Mouse (Mus musculus) heart, adult 2 months (tissue): ENCODE measurements around the gene Arsa. TPM values are rescaled to one million over a fixed set of nuclear protein-coding genes. Genes with fewer than 3 reads are reported as not detected.
A peak's percentile ranks its signal among the peaks of the same experiment; 100 is the strongest.

Source experiments
- DNase-seq, 2 experiments: peaks; one replicate each; pipeline ENCODE4 v3.0.0; 2021
- H3K27ac ChIP-seq: fragments of 200-600 bp; 2 replicates; pipeline ENCODE4 v1.8.1; 2022
- H3K27me3 ChIP-seq: fragments of 200-500 bp; 2 replicates; pipeline ENCODE4 v1.6.1; 2012; ENCODE audit warnings: mild to moderate bottlenecking, low read length, inconsistent platforms, mixed read lengths; ENCODE audit not compliant: control insufficient read depth, insufficient read depth
- H3K36me3 ChIP-seq: fragments of 200-500 bp; 2 replicates; pipeline ENCODE4 v1.6.1; 2012; ENCODE audit warnings: low read length, inconsistent platforms; ENCODE audit not compliant: control insufficient read depth, insufficient read depth
- H3K4me1 ChIP-seq: fragments of 200-500 bp; 2 replicates; pipeline ENCODE4 v1.6.1; 2011; ENCODE audit warnings: low read length; ENCODE audit not compliant: control insufficient read depth, insufficient read depth
- H3K4me3 ChIP-seq: fragments of 200-600 bp; 2 replicates; pipeline ENCODE4 v1.8.1; 2022
- H3K79me2 ChIP-seq: fragments of 200-500 bp; replicated peaks from 2 replicates; pipeline ENCODE4 v1.6.1; 2012; ENCODE audit warnings: mild to moderate bottlenecking, inconsistent platforms, low read length, moderate library complexity, mixed read lengths; ENCODE audit not compliant: control insufficient read depth, insufficient read depth
- H3K9ac ChIP-seq: fragments of 200-500 bp; 2 replicates; pipeline ENCODE4 v1.6.1; 2012; ENCODE audit warnings: low read depth, mild to moderate bottlenecking, control low read depth, inconsistent platforms, low read length, mixed read lengths
- CTCF ChIP-seq: fragments of 200-600 bp; IDR thresholded peaks from 2 replicates; pipeline ENCODE4 v1.8.1; 2022; ENCODE audit warnings: antibody characterized with exemption, mild to moderate bottlenecking, moderate library complexity
- EP300 ChIP-seq: fragments of 200-500 bp; IDR thresholded peaks from 2 replicates; pipeline ENCODE4 v1.6.1; 2011; ENCODE audit warnings: low read depth, low read length, control low read depth; ENCODE audit not compliant: insufficient read depth
- POLR2A ChIP-seq: fragments of 200-500 bp; IDR thresholded peaks from 2 replicates; pipeline ENCODE4 v1.6.1; 2011; ENCODE audit warnings: mild to moderate bottlenecking, low read depth, low read length, control low read depth; ENCODE audit not compliant: insufficient read depth
- WGBS: fragments of 180-500 bp; shearing (Covaris S2); methylation state at CpG from one replicate; pipeline ENCODE4 v1.1.7; 2018; 5-methylcytosine and 5-hydroxymethylcytosine counted together
- intact Hi-C: fragments of 180-260 bp; cut with DNase I; formaldehyde crosslinking; loops from one replicate; pipeline ENCODE4 v1.15.1; 2025
- polyA plus RNA-seq: library from polyadenylated mRNA; depleted of rRNA; stranded (reverse); fragments of >200 nt; gene quantifications from 2 replicates; pipeline ENCODE4 v1.2.3, GENCODE M21; 2012
- total RNA-seq, 2 experiments: library from RNA; stranded (reverse); gene quantifications; 2 replicates each; pipeline ENCODE4 v1.2.3; 2021

Arsa gene
- total and polyA plus RNA-seq, 3 experiments = 11.1 to 22.1 (median 13.5) TPM

DNA sequence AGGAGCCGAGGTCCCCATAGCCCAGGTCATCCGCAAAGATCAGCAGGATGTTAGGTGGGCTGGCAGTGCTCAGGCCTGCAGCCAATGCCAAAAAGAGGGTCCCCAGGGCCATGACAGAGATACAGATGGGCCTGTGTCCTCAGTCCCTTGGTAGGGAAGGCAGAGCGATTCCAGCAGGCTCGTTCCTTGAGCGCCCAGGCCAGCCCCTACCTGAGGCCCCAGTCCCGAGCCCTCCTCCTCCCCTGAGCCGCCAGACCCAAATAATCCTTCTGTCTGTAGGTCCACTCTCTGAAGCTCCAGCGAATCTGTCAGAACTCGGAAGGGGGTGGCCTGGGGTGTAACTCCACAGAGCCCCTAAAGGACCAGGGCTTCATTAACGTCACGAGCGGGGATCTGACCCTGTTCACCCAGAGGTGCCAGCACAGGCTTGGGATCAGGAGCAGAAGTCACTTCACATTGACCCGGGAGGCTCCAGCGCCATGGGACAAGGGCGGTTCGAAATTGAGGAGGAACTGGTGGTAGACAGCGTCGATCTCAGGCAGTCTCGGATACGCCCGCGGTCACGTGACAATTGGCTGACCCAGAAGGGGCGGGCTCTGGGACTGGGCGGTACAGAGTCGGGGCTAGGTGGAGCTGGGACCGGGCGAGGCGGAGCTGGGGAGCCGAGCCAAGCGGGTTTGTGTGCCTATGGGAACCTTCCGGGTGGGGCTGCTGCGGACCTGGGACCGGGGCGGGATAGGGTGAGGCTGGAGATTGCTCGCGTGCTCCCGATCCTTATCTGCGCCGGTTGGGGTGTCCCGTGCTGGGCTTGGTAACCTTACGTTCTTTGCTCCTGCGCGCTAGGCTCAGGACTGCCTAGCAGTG, 1.4 kb downstream of the Arsa start:
- WGBS = 7% methylated on average over 44 of the region's 44 CpGs
- Histone ChIP-seq H3K4me3 (peak overlapping the region; percentile 68), H3K9ac (peak overlapping the region; percentile 71), H3K36me3 (no peaks in the 10 kb centered on the region), H3K4me1 (peaks cover 11% of the 10 kb centered on the region), H3K27ac (peak overlapping the region; percentile 94), H3K79me2 (no peaks in the 10 kb centered on the region), H3K27me3 (no peaks in the 10 kb centered on the region)
- TF ChIP-seq POLR2A (peak; percentile 86), CTCF (no peak), EP300 (0 out of 2 replicates have a peak, but pooled peaks have one; percentile 52)
- intact Hi-C loops = loop anchor here (2.0 to 10.0 kb wide), 2 partner anchors 21 to 611 kb away; partner anchors contain the start of gene Pim3
- peak; percentile 96 to 97 for DNase-seq

DNA sequence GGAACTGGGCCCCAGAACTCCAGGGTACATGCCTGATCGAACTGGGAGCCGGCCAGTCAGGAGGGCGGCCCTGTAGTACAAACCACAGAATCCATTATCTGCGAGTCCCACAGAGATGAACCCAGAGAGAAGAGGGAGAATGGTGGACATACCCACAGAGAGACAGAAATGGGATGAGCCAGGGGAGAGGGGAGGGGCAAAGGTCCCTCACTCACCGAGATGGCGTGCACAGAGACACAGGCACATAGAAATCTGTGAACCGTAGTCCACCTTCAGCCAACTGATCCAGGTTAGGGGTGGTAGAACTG, 2.0 kb downstream of the Arsa start:
- intact Hi-C loops = loop anchor here (10.0 kb wide), 1 partner anchor 610 kb away; the partner anchor contains the start of gene Pim3
- H3K79me2 ChIP-seq = no peaks in the 10 kb centered on the region
- H3K9ac ChIP-seq = peak overlapping the region; percentile 71
- H3K36me3 ChIP-seq = no peaks in the 10 kb centered on the region
- H3K27ac ChIP-seq = peak overlapping the region; percentile 94
- no peaks in the 10 kb centered on the region for H3K27me3 ChIP-seq
- H3K4me3 ChIP-seq = peak overlapping the region; percentile 68
- TF ChIP-seq EP300 = no peak
- TF ChIP-seq CTCF = no peak
- TF ChIP-seq POLR2A = no peak
- 92% methylated on average over 7 of the region's 7 CpGs for WGBS
- no peak for DNase-seq
- H3K4me1 ChIP-seq = peaks cover 7% of the 10 kb centered on the region

DNA sequence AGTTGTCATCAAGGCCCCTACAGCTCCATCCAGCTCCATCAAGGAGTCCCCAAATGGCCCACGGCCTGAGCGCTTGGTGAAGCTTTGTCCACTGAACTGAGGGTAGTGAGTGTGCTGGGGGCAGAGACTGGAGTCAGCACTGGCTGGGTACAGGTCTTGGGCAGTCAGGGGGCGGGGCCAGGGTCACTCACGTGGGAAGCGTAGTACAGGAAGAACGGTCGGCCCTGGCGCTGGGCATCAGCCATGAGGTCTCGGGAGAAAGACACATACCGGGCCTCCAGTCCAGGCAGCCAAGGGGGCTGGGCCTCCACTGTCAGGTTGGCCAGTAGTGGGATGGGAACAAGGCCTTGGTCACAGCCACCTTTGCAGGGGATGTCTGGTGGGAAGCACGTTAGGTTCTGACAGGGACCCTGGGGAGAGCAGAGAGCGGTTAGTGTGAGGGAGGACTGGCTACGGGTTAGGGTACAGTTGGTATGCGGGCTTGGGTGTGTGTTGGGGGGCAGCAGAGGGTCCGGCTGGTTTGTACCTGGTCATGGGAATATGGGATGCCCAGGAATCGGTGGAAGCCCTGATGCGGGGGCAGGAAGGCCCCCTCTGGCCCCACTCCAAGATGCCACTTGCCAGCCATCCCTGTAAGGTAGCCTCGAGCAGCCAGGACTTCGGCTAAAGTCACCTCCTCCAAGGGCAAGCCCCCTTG, 2.5 kb downstream of the Arsa start:
- Histone ChIP-seq H3K4me3 (no peak overlapping the region; the same call in 1 of the 2 replicates), H3K79me2 (no peaks in the 10 kb centered on the region), H3K9ac (no peak overlapping the region; the same call in 1 of the 2 replicates), H3K27me3 (no peaks in the 10 kb centered on the region), H3K27ac (no peak overlapping the region), H3K4me1 (peaks cover 6% of the 10 kb centered on the region), H3K36me3 (no peaks in the 10 kb centered on the region)
- no peak for DNase-seq
- WGBS = 93% methylated on average over 19 of the region's 19 CpGs
- TF ChIP-seq CTCF (no peak), POLR2A (no peak), EP300 (no peak)
- intact Hi-C loops = loop anchor here (10.0 kb wide), 1 partner anchor 610 kb away; the partner anchor contains the start of gene Pim3

DNA sequence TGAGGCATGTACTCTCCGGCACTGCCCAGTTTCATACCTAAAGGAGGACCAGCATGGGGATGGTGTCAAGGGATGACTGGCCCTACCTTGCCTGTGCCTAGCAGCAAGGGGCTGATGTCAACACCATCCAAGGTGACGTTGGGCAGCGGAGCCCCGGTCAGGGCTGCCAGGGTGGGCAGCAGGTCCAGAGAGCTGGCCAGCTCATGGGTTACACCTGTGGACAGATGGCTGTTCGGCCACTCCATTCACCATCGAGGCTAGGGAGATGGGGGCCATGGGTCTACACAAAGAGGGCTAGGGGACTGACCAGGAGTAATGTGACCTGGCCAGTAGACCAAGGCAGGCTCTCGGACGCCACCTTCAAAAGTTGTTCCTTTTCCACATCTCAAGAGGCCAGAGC, 3.3 kb downstream of the Arsa start:
- H3K27ac ChIP-seq = no peak overlapping the region
- peaks cover 6% of the 10 kb centered on the region for H3K4me1 ChIP-seq
- H3K36me3 ChIP-seq = no peaks in the 10 kb centered on the region
- intact Hi-C loops = loop anchor here (10.0 kb wide), 1 partner anchor 609 kb away; the partner anchor contains the start of gene Pim3
- no peak overlapping the region for H3K4me3 ChIP-seq
- H3K9ac ChIP-seq = no peak overlapping the region
- 95% methylated on average over 8 of the region's 8 CpGs for WGBS
- no peaks in the 10 kb centered on the region for H3K79me2 ChIP-seq
- TF ChIP-seq POLR2A (no peak), EP300 (no peak), CTCF (no peak)
- no peaks in the 10 kb centered on the region for H3K27me3 ChIP-seq
- no peak for DNase-seq

DNA sequence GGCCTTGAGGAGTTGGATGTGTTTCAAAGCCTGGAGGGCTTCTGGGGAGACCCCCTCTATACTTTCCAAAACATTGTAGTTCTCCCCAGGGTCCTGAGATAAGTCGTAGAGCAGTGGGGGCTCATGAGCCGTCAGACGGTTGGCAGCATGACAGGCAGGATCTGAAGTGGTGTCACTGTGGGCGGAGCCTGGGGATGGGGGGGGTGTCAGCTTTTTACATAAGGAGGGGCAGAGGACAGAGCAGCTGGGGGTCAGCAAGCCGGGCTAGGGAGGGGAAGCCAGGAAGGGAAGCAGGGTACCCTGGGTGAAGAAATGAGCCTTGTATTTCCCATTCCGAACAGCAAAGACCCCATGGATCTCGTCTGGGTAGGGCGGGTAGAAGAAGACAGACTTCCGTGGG, 3.9 kb downstream of the Arsa start:
- DNase-seq = no peak
- H3K4me1 ChIP-seq = peaks cover 6% of the 10 kb centered on the region
- 72% methylated on average over 9 of the region's 9 CpGs for WGBS
- no peak overlapping the region for H3K9ac ChIP-seq
- intact Hi-C loops = loop anchor here (10.0 kb wide), 1 partner anchor 609 kb away; the partner anchor contains the start of gene Pim3
- no peak overlapping the region for H3K4me3 ChIP-seq
- no peaks in the 10 kb centered on the region for H3K36me3 ChIP-seq
- no peak overlapping the region for H3K27ac ChIP-seq
- TF ChIP-seq CTCF = no peak
- no peak for TF ChIP-seq EP300
- TF ChIP-seq POLR2A = no peak
- H3K79me2 ChIP-seq = no peaks in the 10 kb centered on the region
- H3K27me3 ChIP-seq = no peaks in the 10 kb centered on the region
